ENCODE assay signal across 25 mouse cellular contexts in genomic region chr13:41084521-41084920, GRCm38 (mm10). TPM values are rescaled to one million over a fixed set of nuclear protein-coding genes. Genes with fewer than 3 reads are reported as not detected.
"Had no signal": no experiment of that assay in that cellular context is flagged by ENCODE, and none has a peak within 500 bp of the region (broad histone marks: within the 10 kb centered on the region; RNA-seq: fewer than 3 reads in every experiment).

No protein-coding gene starts in this region.

- ATAC-seq: liver, embryonic 12.5 days; midbrain, embryonic 15.5 days had no signal

- DNase-seq: kidney, adult 2 months; kidney, postnatal 14 days; lung, postnatal 14 days; right cerebral cortex, adult 18-20 months; right cerebral cortex, postnatal 25 days; thymus, adult 18-20 months; thymus, postnatal 25 days had no signal

- H3K27me3 ChIP-seq: limb, embryonic 15.5 days had no signal

- H3K36me3 ChIP-seq: kidney, embryonic 15.5 days; limb, embryonic 15.5 days; liver, embryonic 12.5 days; midbrain, embryonic 10.5 days; midbrain, embryonic 15.5 days; neural tube, embryonic 15.5 days had no signal

- H3K4me1 ChIP-seq: midbrain, embryonic 15.5 days had no signal

- H3K4me3 ChIP-seq: kidney, embryonic 15.5 days; limb, embryonic 15.5 days; liver, embryonic 12.5 days; midbrain, embryonic 10.5 days; midbrain, embryonic 15.5 days; neural tube, embryonic 15.5 days had no signal

- H3K4me2 ChIP-seq: kidney, embryonic 15.5 days; limb, embryonic 15.5 days; liver, embryonic 12.5 days; lung, embryonic 14.5 days; midbrain, embryonic 15.5 days; neural tube, embryonic 15.5 days had no signal

- H3K9me3 ChIP-seq: kidney, embryonic 15.5 days; limb, embryonic 15.5 days; liver, embryonic 12.5 days; midbrain, embryonic 10.5 days; midbrain, embryonic 15.5 days; neural tube, embryonic 15.5 days had no signal

- H3K9ac ChIP-seq: kidney, embryonic 15.5 days; limb, embryonic 15.5 days; liver, embryonic 12.5 days; lung, embryonic 14.5 days; midbrain, embryonic 15.5 days; neural tube, embryonic 15.5 days had no signal

- H3K27ac ChIP-seq: kidney, embryonic 15.5 days; limb, embryonic 15.5 days; liver, embryonic 12.5 days; midbrain, embryonic 10.5 days; midbrain, embryonic 15.5 days; neural tube, embryonic 15.5 days; stomach, postnatal 0 days had no signal

RNA-seq across cellular contexts. Expression of gene Mak, which starts 5.0 kb away (rescaled TPM):
- polyA plus RNA-seq: kidney, adult 2 months; small intestine, adult 2 months had no signal

RNA-seq across cellular contexts. Expression of gene Gcm2, which starts 26.3 kb away (rescaled TPM):
- total RNA-seq: layer of hippocampus, adult 8-10 months; layer of hippocampus, postnatal 14 days; left cerebral cortex, adult 18-20 months; left cerebral cortex, postnatal 14 days had no signal
- polyA plus RNA-seq: kidney, adult 2 months; kidney, embryonic 15.5 days; large intestine, adult 2 months; limb, embryonic 11.5 days; limb, embryonic 15.5 days; liver, embryonic 12.5 days; liver, embryonic 16.5 days; lung, embryonic 14.5 days; midbrain, embryonic 10.5 days; midbrain, embryonic 15.5 days; neural tube, embryonic 15.5 days; small intestine, adult 2 months; stomach, postnatal 0 days; urinary bladder, adult 2 months had no signal

RNA-seq across cellular contexts. Expression of gene Sycp2l, which starts 29.6 kb away (rescaled TPM):
- total RNA-seq: left cerebral cortex, postnatal 14 days had no signal
- polyA plus RNA-seq: kidney, adult 2 months; kidney, embryonic 15.5 days; large intestine, adult 2 months; limb, embryonic 11.5 days; limb, embryonic 15.5 days; liver, embryonic 12.5 days; liver, embryonic 16.5 days; lung, embryonic 14.5 days; midbrain, embryonic 10.5 days; midbrain, embryonic 15.5 days; neural tube, embryonic 11.5 days; neural tube, embryonic 15.5 days; small intestine, adult 2 months; urinary bladder, adult 2 months had no signal
